Mouse (Mus musculus) right cerebral cortex, postnatal 10 days (tissue): ENCODE data around the gene Nos2.
"Not testable (repeated sequence)": the region's sequence is repeated elsewhere in the genome, so short reads cannot be mapped to it uniquely, and the experiment has no call there.

Source experiments
- DNase-seq, 2 experiments: peaks; one replicate each; pipeline ENCODE4 v3.0.0; 2021; ENCODE audit warnings: low spot score in 2 of 2

Nos2 gene

DNA sequence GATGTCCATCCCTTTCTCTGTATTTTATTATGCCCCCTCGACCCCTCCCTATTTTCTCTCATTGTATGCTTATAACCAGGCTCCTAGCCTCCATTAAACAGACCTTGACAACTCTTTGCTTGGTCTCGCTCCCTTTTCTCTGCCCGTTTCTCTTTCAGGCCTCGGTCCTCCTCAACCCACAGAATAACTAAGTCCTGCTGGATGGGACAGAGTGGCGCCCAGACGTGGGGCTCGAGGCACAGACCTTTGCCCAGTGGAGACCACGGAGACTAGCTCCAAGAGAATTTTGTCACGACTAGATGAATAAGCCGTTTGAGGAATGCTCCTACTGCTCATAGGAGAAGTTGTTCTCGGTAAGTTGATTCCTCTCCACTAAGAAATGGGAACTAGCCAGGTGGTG lies 68.6 kb downstream of the Nos2 start:
- not testable (repeated sequence) for DNase-seq

GRCm38 (mm10) chr11:78990096-78990495 lies 69.5 kb downstream of the Nos2 start:
- no peak for DNase-seq

DNA sequence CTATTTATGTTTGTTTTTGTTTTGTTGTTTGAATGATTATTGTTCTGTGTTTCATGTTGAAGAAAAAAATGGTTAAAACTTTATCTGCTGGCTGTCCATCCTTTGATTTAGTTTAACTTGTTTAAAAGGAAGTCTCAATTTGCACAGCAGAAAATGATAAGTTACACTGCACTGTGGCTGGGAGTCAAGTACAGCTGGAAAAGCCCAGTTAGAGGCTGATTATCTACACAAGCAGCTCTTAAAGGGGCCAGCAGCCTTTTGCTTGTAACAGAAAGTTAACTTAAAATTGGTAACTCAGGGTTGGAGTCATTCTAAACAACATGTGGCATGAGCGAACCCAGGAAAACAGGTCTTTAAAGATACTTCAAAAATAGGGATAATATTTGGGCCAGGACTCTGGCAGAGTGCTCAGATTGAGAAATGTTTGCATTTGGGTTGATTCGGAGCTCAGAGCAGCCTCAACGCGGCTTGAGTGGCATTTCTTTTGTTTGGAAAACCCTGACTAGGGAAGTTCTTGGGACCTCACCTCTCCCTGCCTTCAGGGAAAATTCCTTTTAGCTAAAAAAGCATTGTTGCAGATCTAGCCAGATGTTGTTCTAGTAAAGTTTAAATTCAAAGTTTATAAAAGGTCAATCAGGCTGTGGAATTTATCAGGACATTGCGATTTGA lies 70.4 kb downstream of the Nos2 start:
- not testable (repeated sequence) for DNase-seq

GRCm38 (mm10) chr11:78999118-78999517 lies 78.5 kb downstream of the Nos2 start:
- no peak for DNase-seq

- no peak for DNase-seq
These were observed 81.3 kb downstream of the Nos2 start for GRCm38 (mm10) chr11:79001871-79002270.

DNA sequence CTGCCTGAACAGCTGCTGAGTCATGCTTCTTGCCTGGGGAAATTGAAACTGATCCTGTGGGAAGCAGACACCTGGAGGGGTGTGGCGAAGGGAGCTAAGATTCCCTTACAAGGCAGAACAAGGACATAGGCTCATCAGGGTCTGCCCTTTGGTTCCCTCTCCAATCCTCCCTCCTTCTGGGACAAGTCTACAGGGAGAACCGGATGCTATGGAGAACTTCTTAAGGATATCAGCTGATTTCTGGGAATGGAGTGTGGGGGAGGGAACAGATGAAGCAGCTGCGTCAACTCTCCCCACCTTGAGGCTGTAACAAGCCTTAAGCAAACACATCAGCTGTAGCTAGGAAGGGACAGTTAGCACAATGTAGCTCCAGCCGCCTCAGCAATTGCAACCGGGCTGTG lies 82.0 kb downstream of the Nos2 start:
- DNase-seq: no peak

GRCm38 (mm10) chr11:79003053-79003768 lies 82.6 kb downstream of the Nos2 start:
- no peak for DNase-seq

DNA sequence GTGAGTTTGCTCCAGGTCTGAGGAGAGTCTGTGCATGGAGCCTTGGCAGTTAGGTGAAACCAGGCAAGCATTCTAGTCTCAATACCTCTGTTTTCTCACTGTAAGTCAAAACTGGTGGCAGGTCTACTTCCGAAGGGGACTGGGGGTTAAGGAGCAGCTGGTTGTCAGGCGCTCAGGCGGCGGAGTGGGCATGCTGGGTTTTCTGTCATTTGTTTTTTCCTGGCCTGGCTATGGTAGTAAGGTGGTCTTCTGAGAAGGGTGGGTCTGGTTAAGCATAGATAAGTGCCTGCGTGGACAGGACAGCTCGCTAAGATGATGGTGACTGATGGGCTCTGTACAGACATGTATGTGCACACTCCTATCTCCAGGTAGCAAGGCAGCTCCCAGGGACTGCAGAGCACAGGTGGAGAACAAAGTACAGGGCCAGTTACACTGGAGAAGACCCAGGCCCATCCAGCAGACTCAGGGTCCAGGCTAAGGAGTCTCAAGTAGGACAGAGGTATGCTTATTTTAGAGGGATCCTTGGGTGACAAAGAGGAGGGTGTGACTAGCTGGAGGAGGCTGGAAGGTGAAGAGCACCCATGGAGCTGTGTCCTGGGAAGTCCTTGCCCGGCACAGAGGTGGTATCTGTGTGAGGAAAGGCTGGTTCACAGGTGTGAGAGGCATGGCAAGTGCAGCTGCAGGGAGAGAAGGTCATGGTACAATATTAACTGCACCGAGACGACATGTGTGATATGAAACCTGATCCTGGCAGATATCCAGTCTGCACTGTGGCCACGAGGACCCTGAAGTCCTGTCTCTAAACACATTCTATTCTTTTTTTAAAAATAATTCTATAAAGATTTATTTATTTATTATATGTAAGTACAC lies 83.4 kb downstream of the Nos2 start:
- no peak for DNase-seq

- DNase-seq: no peak
These were observed 85.2 kb downstream of the Nos2 start for GRCm38 (mm10) chr11:79005578-79006394.

GRCm38 (mm10) chr11:79006417-79006816 lies 85.8 kb downstream of the Nos2 start:
- peak in 1 of 2 experiments; percentile 3 for DNase-seq

DNA sequence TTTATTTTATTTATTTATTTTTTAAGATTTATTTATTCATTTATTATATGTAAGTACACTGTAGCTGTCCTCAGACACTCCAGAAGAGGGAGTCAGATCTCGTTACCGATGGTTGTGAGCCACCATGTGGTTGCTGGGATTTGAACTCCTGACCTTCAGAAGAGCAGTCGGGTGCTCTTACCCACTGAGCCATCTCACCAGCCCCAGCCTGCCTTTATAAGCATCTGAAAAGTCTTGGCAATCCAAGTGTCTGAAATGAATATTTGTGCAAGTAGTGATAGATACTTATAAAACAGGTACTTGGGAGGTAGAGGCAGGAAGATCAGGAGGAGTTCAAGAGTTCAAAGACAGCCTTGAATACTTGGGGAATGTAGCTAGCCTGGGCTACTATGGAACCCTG lies 86.8 kb downstream of the Nos2 start:
- DNase-seq: not testable (repeated sequence)

DNA sequence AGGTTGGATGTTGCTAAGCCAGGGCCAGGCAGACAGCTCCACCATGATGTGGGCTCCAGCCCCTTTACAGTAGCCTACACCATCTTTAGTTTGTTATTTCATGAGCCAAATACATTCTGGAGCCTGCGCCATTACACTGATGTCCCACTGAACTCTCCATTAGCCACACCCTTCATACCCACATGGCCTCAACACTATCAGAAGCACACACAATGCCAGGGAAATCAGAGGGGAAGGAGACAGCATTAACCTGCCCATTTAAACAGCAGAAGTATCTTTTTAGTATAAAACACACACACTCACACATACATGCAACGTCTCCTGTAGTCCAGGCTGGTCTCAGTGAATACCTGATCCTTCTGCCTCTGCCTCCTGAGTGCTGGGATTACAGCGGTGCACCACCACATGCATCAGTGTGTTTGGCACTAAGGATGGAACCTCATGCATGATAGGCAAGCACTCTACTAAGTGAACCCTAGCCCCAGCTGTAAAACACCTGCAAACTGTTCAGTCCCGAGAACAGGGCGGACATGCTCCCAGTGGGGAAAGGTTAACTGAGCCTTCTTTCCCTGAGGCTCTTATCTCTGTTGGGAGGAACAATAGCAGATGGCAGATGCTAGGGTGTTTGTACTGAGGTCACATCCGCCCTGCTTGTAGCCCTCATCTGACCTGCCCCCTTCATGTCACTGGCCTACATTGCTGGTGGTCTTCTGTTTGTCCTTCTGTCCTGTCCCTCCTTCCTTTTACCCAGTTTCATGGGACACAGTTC lies 87.6 kb downstream of the Nos2 start:
- no peak for DNase-seq

DNA sequence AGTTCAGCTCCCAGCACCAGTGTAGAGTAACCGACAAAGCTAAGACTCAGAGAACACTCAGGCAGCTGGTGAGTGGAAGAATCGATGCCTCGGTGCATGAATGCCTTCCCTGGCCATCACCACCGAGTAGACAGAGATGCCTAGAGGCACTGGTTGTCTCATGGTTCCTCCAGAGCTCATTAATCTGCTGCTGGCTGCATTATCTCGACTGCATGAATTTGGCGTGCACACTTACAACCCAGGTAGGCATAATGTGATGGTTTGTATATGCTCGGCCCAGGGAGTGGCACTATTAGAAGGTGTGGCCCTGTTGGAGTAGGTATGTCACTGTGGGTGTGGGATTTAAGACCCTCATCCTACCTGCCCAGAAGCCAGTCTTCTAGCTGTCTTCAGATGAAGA lies 88.3 kb downstream of the Nos2 start:
- DNase-seq: peak in 1 of 2 experiments; percentile 6
